9 mouse cellular contexts compared by ENCODE assay signal in genomic region chr9:95279590-95280344, GRCm38 (mm10).
DNase-seq lines count a peak whose midpoint lies in the region; ATAC-seq lines count a peak whose summit lies in the region.
"Had no signal": no experiment of that assay in that cellular context is flagged by ENCODE, and none has a peak within 500 bp of the region (broad histone marks: within the 10 kb centered on the region; RNA-seq: fewer than 3 reads in every experiment).

No protein-coding gene starts in this region.

- H3K9me3 ChIP-seq in embryonic facial prominence, embryonic 13.5 days: no peaks in the 10 kb centered on the region
- H3K9me3 ChIP-seq in liver, embryonic 15.5 days (replicated peaks): no peaks in the 10 kb centered on the region
- H3K9me3 ChIP-seq: limb, embryonic 13.5 days had no signal

- H3K4me2 ChIP-seq in embryonic facial prominence, embryonic 13.5 days: no peak overlapping the region
- H3K4me2 ChIP-seq in liver, embryonic 15.5 days: no peak overlapping the region
- H3K4me2 ChIP-seq: limb, embryonic 13.5 days had no signal

- no peak overlapping the region for H3K9ac ChIP-seq in embryonic facial prominence, embryonic 13.5 days
- H3K9ac ChIP-seq in liver, embryonic 15.5 days: no peak overlapping the region
- H3K9ac ChIP-seq: limb, embryonic 13.5 days had no signal

- no peaks in the 10 kb centered on the region for H3K36me3 ChIP-seq in embryonic facial prominence, embryonic 13.5 days
- H3K36me3 ChIP-seq in liver, embryonic 15.5 days (replicated peaks): no peaks in the 10 kb centered on the region
- H3K36me3 ChIP-seq: limb, embryonic 13.5 days had no signal

- ATAC-seq in embryonic facial prominence, embryonic 13.5 days (ENCODE audit: insufficient number of reproducible peaks, insufficient read depth, low FRiP score, low TSS enrichment, low read depth): peak; percentile 52; the same call in 1 of the 2 replicates
- ATAC-seq in liver, embryonic 15.5 days (ENCODE audit: insufficient read depth): peak; percentile 76

- WGBS in embryonic facial prominence, embryonic 13.5 days: 62% methylated on average over 10 of the region's 10 CpGs
- 20% methylated on average over 10 of the region's 10 CpGs for WGBS in liver, embryonic 15.5 days (ENCODE audit: insufficient replicate concordance)

- no peaks in the 10 kb centered on the region for H3K27me3 ChIP-seq in embryonic facial prominence, embryonic 13.5 days
- no peaks in the 10 kb centered on the region for H3K27me3 ChIP-seq in liver, embryonic 15.5 days
- H3K27me3 ChIP-seq: limb, embryonic 13.5 days had no signal

- H3K27ac ChIP-seq in embryonic facial prominence, embryonic 13.5 days: no peak overlapping the region
- H3K27ac ChIP-seq in liver, embryonic 15.5 days (replicated peaks): no peak overlapping the region
- H3K27ac ChIP-seq: limb, embryonic 13.5 days had no signal

- DNase-seq in right cerebral cortex, adult 2 months (ENCODE audit: low spot score in 2 of 2): peak; percentile 15 to 36
- DNase-seq in right cerebral cortex, postnatal 25 days: no peak
- DNase-seq in heart, postnatal 4 days: peak; percentile 59
- DNase-seq in thymus, postnatal 25 days: peak; percentile 75
- DNase-seq in frontal cortex, postnatal 10 days (ENCODE audit: low spot score in 2 of 2): no peak
- DNase-seq in B cell, adult 2 months: no peak

- H3K4me3 ChIP-seq in embryonic facial prominence, embryonic 13.5 days: no peak overlapping the region
- no peak overlapping the region for H3K4me3 ChIP-seq in liver, embryonic 15.5 days (replicated peaks)
- H3K4me3 ChIP-seq: limb, embryonic 13.5 days had no signal

- peaks cover 7% of the 10 kb centered on the region; the same call in 1 of the 2 replicates for H3K4me1 ChIP-seq in embryonic facial prominence, embryonic 13.5 days
- H3K4me1 ChIP-seq in liver, embryonic 15.5 days (replicated peaks): peaks cover 9% of the 10 kb centered on the region

Comparison
In these comparisons a context has a peak if more than half of its experiments do, and no peak if none do; other contexts are left out.
1. DNase-seq: peak in right cerebral cortex, adult 2 months (2 of 2), heart, postnatal 4 days (single experiment) and thymus, postnatal 25 days (single experiment); none in right cerebral cortex, postnatal 25 days (single experiment), frontal cortex, postnatal 10 days (0 of 2) and B cell, adult 2 months (0 of 2).